Mouse (Mus musculus): ENCODE data around the gene Agk. TPM values are rescaled to one million over a fixed set of nuclear protein-coding genes. Genes with fewer than 3 reads are reported as not detected.

The Agk gene
- 59.2 and 60.2 TPM in 2 replicates for polyA plus RNA-seq (2015; fragmentation: Nextera tagmentation; extraction: Ambion mirVana)

DNA sequence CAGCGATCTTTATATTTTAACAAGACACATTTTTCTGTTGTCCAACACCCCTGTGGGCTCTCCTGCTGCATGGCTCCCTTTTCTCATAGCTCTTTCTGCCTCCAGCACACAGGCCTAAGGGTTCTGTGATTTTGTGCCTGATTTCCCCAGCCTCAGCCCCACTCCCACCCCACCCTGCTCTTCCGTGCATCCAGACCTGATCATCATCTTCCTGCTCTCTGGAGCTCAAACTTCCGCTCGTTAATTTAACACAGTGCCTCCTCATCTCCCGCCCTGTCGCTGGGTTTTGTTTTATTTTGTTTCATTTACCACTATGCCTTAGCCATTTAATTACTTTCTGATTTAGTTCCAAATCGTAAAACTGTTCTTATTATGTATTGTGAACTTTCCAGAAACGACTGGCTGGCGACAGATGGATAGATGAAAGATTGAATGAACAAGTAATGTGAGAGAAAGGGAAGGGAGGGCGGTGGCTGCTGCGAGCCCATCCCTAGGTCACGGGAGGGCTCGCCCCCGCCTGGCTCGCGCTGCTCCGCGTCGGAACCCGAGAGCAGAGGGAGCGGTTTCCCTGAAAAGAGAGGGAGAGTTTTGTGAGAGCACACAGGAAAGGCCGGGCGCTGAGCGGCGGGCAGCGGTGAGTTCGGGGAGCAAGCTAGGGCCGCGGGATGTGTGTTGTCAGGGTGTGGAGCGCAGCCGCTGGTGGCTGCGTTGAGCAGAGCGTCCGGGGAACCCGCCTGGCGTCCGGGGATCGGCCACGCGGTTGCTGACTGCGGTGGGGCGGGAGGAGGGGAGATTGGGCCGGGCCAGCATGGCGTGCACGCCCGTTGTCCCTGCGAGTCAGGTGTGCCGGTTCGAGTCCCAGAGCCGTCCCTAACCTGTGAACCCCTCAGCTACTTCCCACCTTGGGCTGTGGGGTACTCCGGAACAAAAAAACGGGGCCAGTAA lies at the start of gene Agk:
Agk (plus strand) TSS at position 276 of the 945 bp plus-strand sequence.
- Histone ChIP-seq H3K27me3 (replicated peaks) (no peaks in the 10 kb centered on the region), H3K27ac (peak within 1 kb of the TSS; percentile 92), H3K36me3 (replicated peaks) (no peaks in the 10 kb centered on the region), H3K4me3 (peak within 1 kb of the TSS; percentile 93), H3K4me1 (peaks cover 15% of the 10 kb centered on the region; the same call in 1 of the 2 replicates), H3K4me2 (peak within 1 kb of the TSS; percentile 61), H3K9me3 (no peaks in the 10 kb centered on the region), H3K9ac (peak within 1 kb of the TSS; percentile 72)
- peak; percentile 96 for ATAC-seq (replicated peaks)
- 2% methylated on average over 52 of the region's 52 CpGs for WGBS

- 78% methylated on average over 5 of the region's 5 CpGs for WGBS
- no peak for ATAC-seq (replicated peaks)
- H3K9ac ChIP-seq, result no peak overlapping the region
- H3K4me3 ChIP-seq, result no peak overlapping the region
- no peaks in the 10 kb centered on the region for H3K9me3 ChIP-seq
- no peaks in the 10 kb centered on the region for H3K36me3 ChIP-seq (replicated peaks)
- no peak overlapping the region for H3K4me2 ChIP-seq
- no peaks in the 10 kb centered on the region for H3K4me1 ChIP-seq
- H3K27me3 ChIP-seq (replicated peaks), result no peaks in the 10 kb centered on the region
- H3K27ac ChIP-seq, result no peak overlapping the region
Observed at GRCm38 (mm10) chr6:40300707-40301106, 24.3 kb upstream of the Agk start.

DNA sequence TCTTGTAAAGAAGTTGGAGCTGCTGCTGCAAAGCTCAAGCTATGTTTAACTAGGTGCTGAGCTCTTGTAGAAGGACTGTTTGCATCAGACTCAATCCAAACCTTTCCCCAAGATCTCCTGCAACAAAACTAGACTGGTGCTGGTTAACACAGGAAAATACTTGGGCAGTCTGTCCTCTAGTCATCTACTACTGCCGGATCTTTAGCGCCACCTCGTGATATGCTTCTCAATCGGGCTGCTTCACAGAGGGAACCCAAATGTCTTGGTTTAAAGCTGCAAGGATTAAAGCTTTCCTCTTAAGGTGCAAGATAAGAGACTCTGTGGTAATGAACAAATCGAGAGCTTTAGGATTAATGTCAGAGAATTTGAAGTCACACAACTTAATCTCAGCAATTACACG lies 21.6 kb upstream of the Agk start:
- Histone ChIP-seq H3K9me3 (no peaks in the 10 kb centered on the region), H3K27ac (no peak overlapping the region), H3K36me3 (replicated peaks) (no peaks in the 10 kb centered on the region), H3K4me3 (no peak overlapping the region), H3K27me3 (replicated peaks) (no peaks in the 10 kb centered on the region), H3K4me2 (no peak overlapping the region), H3K9ac (no peak overlapping the region), H3K4me1 (no peaks in the 10 kb centered on the region)
- peak; percentile 86 for ATAC-seq (replicated peaks)
- WGBS, result 12% methylated on average over 6 of the region's 6 CpGs

DNA sequence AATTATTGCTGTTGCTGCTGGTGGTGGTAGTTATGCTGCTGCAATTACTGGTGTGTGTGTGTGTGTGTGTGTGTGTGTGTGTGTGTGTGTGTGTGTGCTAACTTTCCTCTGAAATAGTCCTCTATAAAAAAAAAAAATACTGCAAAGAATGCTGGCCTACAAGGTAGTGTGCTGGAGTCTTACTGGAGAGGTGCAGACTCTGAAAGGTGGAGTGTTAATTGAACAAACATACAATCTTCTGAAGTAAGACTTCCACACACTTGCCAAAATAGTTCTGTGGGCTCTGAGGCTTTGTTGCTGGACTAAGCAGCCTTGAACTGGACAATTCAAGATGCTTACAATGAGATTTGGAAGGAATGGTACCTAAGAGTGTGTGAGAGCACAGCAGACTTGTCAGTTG lies 20.0 kb upstream of the Agk start:
- Histone ChIP-seq H3K4me1 (no peaks in the 10 kb centered on the region), H3K27ac (no peak overlapping the region), H3K9me3 (no peaks in the 10 kb centered on the region), H3K9ac (no peak overlapping the region), H3K36me3 (replicated peaks) (no peaks in the 10 kb centered on the region), H3K4me2 (no peak overlapping the region), H3K27me3 (replicated peaks) (no peaks in the 10 kb centered on the region), H3K4me3 (no peak overlapping the region)
- no peak for ATAC-seq (replicated peaks)

DNA sequence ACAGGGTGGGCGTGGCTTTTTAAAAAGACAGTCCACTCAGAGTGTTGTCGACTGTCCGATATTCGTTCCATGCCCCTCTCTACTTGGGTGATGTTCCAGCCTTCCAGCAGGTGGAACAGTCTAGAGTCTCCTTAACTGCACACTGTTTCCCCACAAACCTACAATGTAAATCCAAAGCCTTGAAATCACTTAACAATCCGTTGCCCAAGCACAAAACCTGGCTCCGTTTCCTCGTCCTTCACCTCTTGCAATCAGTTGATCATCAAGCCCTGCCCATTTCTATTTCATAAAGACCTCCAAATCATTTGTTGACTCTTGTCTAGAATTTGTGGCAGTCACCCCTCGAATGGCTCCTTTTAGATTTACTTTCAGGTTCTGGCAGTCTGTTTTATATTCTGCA lies 1.4 kb downstream of the Agk start:
- Histone ChIP-seq H3K4me2 (peak overlapping the region; percentile 61), H3K36me3 (replicated peaks) (no peaks in the 10 kb centered on the region), H3K4me1 (peaks cover 15% of the 10 kb centered on the region; the same call in 1 of the 2 replicates), H3K27me3 (replicated peaks) (no peaks in the 10 kb centered on the region), H3K4me3 (peak overlapping the region; percentile 93), H3K9me3 (no peaks in the 10 kb centered on the region), H3K9ac (no peak overlapping the region), H3K27ac (no peak overlapping the region)
- 86% methylated on average over 8 of the region's 8 CpGs for WGBS
- no peak for ATAC-seq (replicated peaks)

DNA sequence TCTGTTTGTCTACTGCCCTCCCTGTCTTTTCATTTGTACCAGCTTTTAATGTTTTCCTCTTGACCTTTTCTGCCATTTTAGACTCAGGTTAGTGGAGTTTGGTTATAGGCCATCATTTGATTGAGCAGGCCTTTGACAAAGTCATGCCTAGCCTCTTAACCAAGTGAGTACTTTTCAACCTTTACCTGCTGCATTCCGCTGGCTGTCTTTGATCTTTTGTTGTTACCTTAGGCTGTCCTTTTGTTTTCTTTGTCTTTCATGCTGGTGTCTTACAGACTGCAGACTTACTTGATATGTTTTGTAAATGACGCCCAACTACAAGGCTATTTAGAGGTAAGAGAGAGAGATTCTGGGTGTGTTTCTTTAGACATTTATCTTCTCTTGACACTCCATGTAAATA lies 8.5 kb downstream of the Agk start:
- ATAC-seq (replicated peaks), result no peak
- 81% methylated on average over 2 of the region's 2 CpGs for WGBS
- 0 out of 2 replicates have a peak, but pooled peaks cover 15% of the 10 kb centered on the region for H3K36me3 ChIP-seq (replicated peaks)
- no peaks in the 10 kb centered on the region for H3K9me3 ChIP-seq
- H3K4me3 ChIP-seq, result no peak overlapping the region
- H3K4me2 ChIP-seq, result no peak overlapping the region
- H3K27ac ChIP-seq, result no peak overlapping the region
- H3K4me1 ChIP-seq, result no peaks in the 10 kb centered on the region
- no peaks in the 10 kb centered on the region for H3K27me3 ChIP-seq (replicated peaks)
- H3K9ac ChIP-seq, result no peak overlapping the region

- Histone ChIP-seq H3K9me3 (no peaks in the 10 kb centered on the region), H3K4me3 (no peak overlapping the region), H3K27ac (0 out of 2 replicates have a peak overlapping the region, but pooled peaks have one; percentile 29), H3K4me2 (no peak overlapping the region), H3K36me3 (replicated peaks) (0 out of 2 replicates have a peak, but pooled peaks cover 11% of the 10 kb centered on the region), H3K27me3 (replicated peaks) (no peaks in the 10 kb centered on the region), H3K4me1 (no peaks in the 10 kb centered on the region), H3K9ac (no peak overlapping the region)
- peak; percentile 63 for ATAC-seq (replicated peaks)
- WGBS, result 83% methylated on average over 6 of the region's 6 CpGs
Observed at GRCm38 (mm10) chr6:40336735-40337731, 12.1 kb downstream of the Agk start.

DNA sequence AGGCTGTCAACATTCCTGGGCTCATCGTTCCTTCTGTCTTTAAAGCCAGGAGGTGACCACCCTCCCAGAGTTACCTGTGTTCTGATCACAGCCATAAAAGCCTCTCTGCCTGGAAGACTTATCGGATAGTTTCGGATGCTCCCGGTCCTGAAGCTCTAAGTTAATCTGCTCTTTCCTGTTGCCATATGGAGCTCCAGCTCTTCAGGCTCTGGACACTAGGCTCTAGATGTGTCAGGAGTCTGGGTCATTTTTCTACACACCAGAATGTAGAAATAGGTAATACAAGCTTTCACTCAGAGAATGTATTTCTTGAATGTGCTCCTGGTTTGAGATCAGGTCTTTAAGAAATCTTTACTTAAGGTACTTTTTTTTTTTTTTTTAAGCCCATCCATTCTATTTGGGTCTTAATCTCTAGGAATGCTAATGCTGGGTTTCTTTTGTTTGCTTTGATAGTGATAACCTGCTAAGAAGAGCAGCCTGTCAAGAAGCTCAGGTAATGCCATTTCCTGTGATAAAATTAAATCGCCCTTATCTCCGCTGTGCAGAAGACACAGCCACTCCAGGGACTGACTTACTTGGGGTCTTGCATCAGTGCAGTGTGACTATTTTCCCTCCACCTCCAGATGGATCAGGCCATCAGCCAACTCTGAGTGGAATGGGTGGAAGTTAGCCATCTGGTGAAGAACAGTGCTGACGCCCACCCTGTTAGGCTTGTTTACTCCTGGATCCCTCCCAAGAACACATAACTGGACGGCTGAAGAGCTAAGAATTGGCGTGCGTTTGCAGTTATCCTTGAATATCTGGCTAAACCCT lies 22.2 kb downstream of the Agk start:
- Histone ChIP-seq H3K36me3 (replicated peaks) (0 out of 2 replicates have a peak, but pooled peaks cover 3% of the 10 kb centered on the region), H3K27me3 (replicated peaks) (no peaks in the 10 kb centered on the region), H3K4me3 (no peak overlapping the region), H3K9ac (no peak overlapping the region), H3K4me2 (no peak overlapping the region), H3K9me3 (no peaks in the 10 kb centered on the region), H3K4me1 (no peaks in the 10 kb centered on the region), H3K27ac (no peak overlapping the region)
- ATAC-seq (replicated peaks), result peak; percentile 54
- WGBS, result 80% methylated on average over 10 of the region's 10 CpGs

- no peak overlapping the region for H3K4me2 ChIP-seq
- H3K9ac ChIP-seq, result no peak overlapping the region
- WGBS, result 56% methylated on average over 1 of the region's 1 CpGs
- 0 out of 2 replicates have a peak, but pooled peaks cover 3% of the 10 kb centered on the region for H3K36me3 ChIP-seq (replicated peaks)
- no peaks in the 10 kb centered on the region for H3K4me1 ChIP-seq
- no peak overlapping the region for H3K27ac ChIP-seq
- no peak overlapping the region for H3K4me3 ChIP-seq
- no peaks in the 10 kb centered on the region for H3K9me3 ChIP-seq
- ATAC-seq (replicated peaks), result no peak
- no peaks in the 10 kb centered on the region for H3K27me3 ChIP-seq (replicated peaks)
Observed at GRCm38 (mm10) chr6:40347772-40348111, 22.8 kb downstream of the Agk start.

DNA sequence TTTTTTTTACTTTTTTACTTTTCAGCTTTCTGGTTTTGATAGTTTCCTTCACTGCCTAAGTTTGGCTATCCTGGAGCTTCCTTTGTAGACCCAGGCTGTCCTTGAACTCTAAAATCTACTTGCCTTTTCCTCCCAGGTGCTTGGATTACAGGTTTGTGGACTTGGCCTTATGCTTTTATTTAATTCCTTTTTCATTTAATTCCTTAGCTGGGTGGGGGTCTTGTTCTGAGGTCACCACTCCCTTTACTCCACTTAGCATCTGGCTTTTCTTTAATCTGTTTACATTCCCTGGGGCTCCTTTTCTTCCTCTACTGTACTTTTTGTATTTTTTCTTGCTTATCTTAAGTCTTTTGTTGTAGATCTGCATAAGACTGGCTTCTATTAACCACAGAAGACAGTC lies 25.1 kb downstream of the Agk start:
- Histone ChIP-seq H3K27me3 (replicated peaks) (no peaks in the 10 kb centered on the region), H3K4me2 (no peak overlapping the region), H3K4me3 (no peak overlapping the region), H3K27ac (no peak overlapping the region), H3K9ac (no peak overlapping the region), H3K36me3 (replicated peaks) (no peaks in the 10 kb centered on the region), H3K9me3 (no peaks in the 10 kb centered on the region), H3K4me1 (no peaks in the 10 kb centered on the region)
- ATAC-seq (replicated peaks), result no peak

GRCm38 (mm10) chr6:40350856-40351255 lies 25.9 kb downstream of the Agk start:
- ATAC-seq (replicated peaks), result no peak

More at GRCm38 (mm10) chr6:40350856-40351255, 25.9 kb downstream of the Agk start:
- Histone ChIP-seq H3K27me3 (replicated peaks) (no peaks in the 10 kb centered on the region), H3K9me3 (no peaks in the 10 kb centered on the region), H3K36me3 (replicated peaks) (no peaks in the 10 kb centered on the region), H3K4me3 (no peak overlapping the region), H3K27ac (no peak overlapping the region), H3K4me2 (no peak overlapping the region), H3K4me1 (no peaks in the 10 kb centered on the region), H3K9ac (no peak overlapping the region)

All from midbrain, embryonic 15.5 days (tissue).